Mouse (Mus musculus): ENCODE measurements around the gene Skida1. TPM values are rescaled to one million over a fixed set of nuclear protein-coding genes. Genes with fewer than 3 reads are reported as not detected.
A peak's percentile ranks its signal among the peaks of the same experiment; 100 is the strongest.

The Skida1 gene
- polyA plus RNA-seq, 1 experiment from 2014 or later: 16.6 TPM

GRCm38 (mm10) chr2:18015581-18015980, 33.3 kb downstream of the Skida1 start:
- 57% methylated on average over 3 of the region's 3 CpGs for WGBS

GRCm38 (mm10) chr2:18012866-18013265, 36.0 kb downstream of the Skida1 start:
- DNase-seq (ENCODE audit: low spot score): no peak

More at GRCm38 (mm10) chr2:18015581-18015980, 33.3 kb downstream of the Skida1 start:
- H3K27ac ChIP-seq (replicated peaks): no peak overlapping the region
- no peak for DNase-seq (ENCODE audit: low spot score)
- H3K4me3 ChIP-seq: no peak overlapping the region
- H3K36me3 ChIP-seq (replicated peaks): no peaks in the 10 kb centered on the region
- no peaks in the 10 kb centered on the region for H3K4me1 ChIP-seq
- H3K9me3 ChIP-seq: no peaks in the 10 kb centered on the region
- no peaks in the 10 kb centered on the region for H3K27me3 ChIP-seq (replicated peaks; ENCODE audit: low read depth, poor library complexity, severe bottlenecking)

GRCm38 (mm10) chr2:18011226-18011625, 37.6 kb downstream of the Skida1 start:
- H3K36me3 ChIP-seq (replicated peaks): no peaks in the 10 kb centered on the region
- 88% methylated on average over 6 of the region's 6 CpGs for WGBS
- H3K27ac ChIP-seq (replicated peaks): no peak overlapping the region
- H3K27me3 ChIP-seq (replicated peaks; ENCODE audit: low read depth, poor library complexity, severe bottlenecking): no peaks in the 10 kb centered on the region
- H3K9me3 ChIP-seq: no peaks in the 10 kb centered on the region
- no peaks in the 10 kb centered on the region for H3K4me1 ChIP-seq
- no peak for DNase-seq (ENCODE audit: low spot score)
- H3K4me3 ChIP-seq: no peak overlapping the region

More at GRCm38 (mm10) chr2:18012866-18013265, 36.0 kb downstream of the Skida1 start:
- 92% methylated on average over 3 of the region's 3 CpGs for WGBS
- H3K36me3 ChIP-seq (replicated peaks): no peaks in the 10 kb centered on the region
- H3K27me3 ChIP-seq (replicated peaks; ENCODE audit: low read depth, poor library complexity, severe bottlenecking): no peaks in the 10 kb centered on the region
- H3K27ac ChIP-seq (replicated peaks): no peak overlapping the region
- no peaks in the 10 kb centered on the region for H3K9me3 ChIP-seq
- no peaks in the 10 kb centered on the region for H3K4me1 ChIP-seq
- no peak overlapping the region for H3K4me3 ChIP-seq

GRCm38 (mm10) chr2:18005137-18005536, 43.7 kb downstream of the Skida1 start:
- peaks cover 11% of the 10 kb centered on the region for H3K4me1 ChIP-seq
- DNase-seq (ENCODE audit: low spot score): peak; percentile 47
- no peaks in the 10 kb centered on the region for H3K9me3 ChIP-seq
- no peaks in the 10 kb centered on the region for H3K36me3 ChIP-seq (replicated peaks)
- no peak overlapping the region for H3K4me3 ChIP-seq
- WGBS: 30% methylated on average over 8 of the region's 8 CpGs
- no peaks in the 10 kb centered on the region for H3K27me3 ChIP-seq (replicated peaks; ENCODE audit: low read depth, poor library complexity, severe bottlenecking)
- no peak overlapping the region for H3K27ac ChIP-seq (replicated peaks)

- WGBS: 83% methylated on average over 4 of the region's 4 CpGs
- Histone ChIP-seq H3K4me1 (peaks cover 11% of the 10 kb centered on the region), H3K36me3 (replicated peaks) (no peaks in the 10 kb centered on the region), H3K27ac (replicated peaks) (no peak overlapping the region), H3K4me3 (no peak overlapping the region), H3K27me3 (replicated peaks; ENCODE audit: low read depth, poor library complexity, severe bottlenecking) (no peaks in the 10 kb centered on the region), H3K9me3 (no peaks in the 10 kb centered on the region)
- no peak for DNase-seq (ENCODE audit: low spot score)
Observed at GRCm38 (mm10) chr2:18004286-18004685, 44.6 kb downstream of the Skida1 start.

GRCm38 (mm10) chr2:18002306-18002705, 46.5 kb downstream of the Skida1 start:
- Histone ChIP-seq H3K9me3 (no peaks in the 10 kb centered on the region), H3K27ac (replicated peaks) (no peak overlapping the region), H3K27me3 (replicated peaks; ENCODE audit: low read depth, poor library complexity, severe bottlenecking) (no peaks in the 10 kb centered on the region), H3K4me1 (peaks cover 11% of the 10 kb centered on the region), H3K4me3 (no peak overlapping the region), H3K36me3 (replicated peaks) (no peaks in the 10 kb centered on the region)
- 90% methylated on average over 3 of the region's 3 CpGs for WGBS
- no peak for DNase-seq (ENCODE audit: low spot score)

- no peak for DNase-seq (ENCODE audit: low spot score)
- Histone ChIP-seq H3K36me3 (replicated peaks) (no peaks in the 10 kb centered on the region), H3K4me1 (no peaks in the 10 kb centered on the region), H3K27ac (replicated peaks) (no peak within 1 kb of the TSS), H3K27me3 (replicated peaks; ENCODE audit: low read depth, poor library complexity, severe bottlenecking) (no peaks in the 10 kb centered on the region), H3K9me3 (no peaks in the 10 kb centered on the region), H3K4me3 (no peak within 1 kb of the TSS)
Observed at GRCm38 (mm10) chr2:17996858-17997257, 52.0 kb downstream of the Skida1 start, which contains the start of gene H2al2a. Gene H2al2a (minus strand): TSS chr2:17996958.

Small RNA genes lying within 50 kb of the gene (microRNA-seq; reads per million reads assigned to microRNA genes)
- gene Mir7655: 21.3 reads per million, percentile 31 among the genes with 10 or more reads in this experiment

Other genes starting within 250 kb of the Skida1 start
- gene H2al2a, start 52.1 kb downstream of the Skida1 start, polyA plus RNA-seq (2016; fragmentation: Nextera tagmentation; extraction: Ambion mirVana): not detected in 2 replicates
- gene A930004D18Rik, start 11.3 kb downstream of the Skida1 start, polyA plus RNA-seq (2016; fragmentation: Nextera tagmentation; extraction: Ambion mirVana): 12.7 and 17.7 TPM in 2 replicates
- gene Mllt10, start 6.2 kb upstream of the Skida1 start, polyA plus RNA-seq (2016; fragmentation: Nextera tagmentation; extraction: Ambion mirVana): 64.4 and 65.5 TPM in 2 replicates